Mouse (Mus musculus) stomach, embryonic 15.5 days (tissue): Measurements from ENCODE around the gene Gcnt3. TPM values are rescaled to one million over a fixed set of nuclear protein-coding genes. Genes with fewer than 3 reads are reported as not detected.

ENCODE experiments used
- ATAC-seq: fragments of 200-750 bp; cut with Nextera tagmentation; 2 replicates; pipeline ENCODE4 v1.8.0; 2017; ENCODE audit warnings: low read depth, moderate number of reproducible peaks, moderate TSS enrichment; ENCODE audit not compliant: insufficient read depth, low FRiP score
- H3K27ac ChIP-seq: fragments of 300-500 bp; sonication (generic); 2 replicates; pipeline ENCODE4 v1.5.1; 2015; ENCODE audit warnings: mild to moderate bottlenecking, inconsistent platforms
- H3K27me3 ChIP-seq: fragments of 300-500 bp; sonication (generic); replicated peaks from 2 replicates; pipeline ENCODE4 v1.6.1; 2015; ENCODE audit warnings: inconsistent platforms
- H3K36me3 ChIP-seq: fragments of 300-500 bp; sonication (generic); 2 replicates; pipeline ENCODE4 v1.6.1; 2015; ENCODE audit warnings: inconsistent platforms
- H3K4me1 ChIP-seq: fragments of 300-500 bp; sonication (generic); 2 replicates; pipeline ENCODE4 v1.6.1; 2015; ENCODE audit warnings: inconsistent platforms
- H3K4me2 ChIP-seq: fragments of 300-500 bp; sonication (generic); 2 replicates; pipeline ENCODE4 v1.6.1; 2015; ENCODE audit warnings: mild to moderate bottlenecking, inconsistent platforms
- H3K4me3 ChIP-seq: fragments of 300-500 bp; sonication (generic); replicated peaks from 2 replicates; pipeline ENCODE4 v1.5.1; 2015; ENCODE audit warnings: inconsistent platforms
- H3K9ac ChIP-seq: fragments of 300-500 bp; sonication (generic); 2 replicates; pipeline ENCODE4 v1.6.1; 2015; ENCODE audit warnings: inconsistent platforms
- H3K9me3 ChIP-seq: fragments of 300-500 bp; sonication (generic); 2 replicates; pipeline ENCODE4 v1.6.1; 2016; ENCODE audit warnings: inconsistent platforms
- WGBS: fragments of 180-500 bp; shearing (Covaris S2); methylation state at CpG from one replicate; pipeline ENCODE4 v1.1.7; 2015; 5-methylcytosine and 5-hydroxymethylcytosine counted together
- polyA plus RNA-seq: library from polyadenylated mRNA; unstranded; fragments of >200 nt; fragmentation: Nextera tagmentation; extraction: Ambion mirVana; gene quantifications from 2 replicates; pipeline ENCODE4 v1.2.1, GENCODE M21; 2015

Gcnt3 gene
- polyA plus RNA-seq, 1 experiment from 2014 or later, result 12.0 TPM

DNA sequence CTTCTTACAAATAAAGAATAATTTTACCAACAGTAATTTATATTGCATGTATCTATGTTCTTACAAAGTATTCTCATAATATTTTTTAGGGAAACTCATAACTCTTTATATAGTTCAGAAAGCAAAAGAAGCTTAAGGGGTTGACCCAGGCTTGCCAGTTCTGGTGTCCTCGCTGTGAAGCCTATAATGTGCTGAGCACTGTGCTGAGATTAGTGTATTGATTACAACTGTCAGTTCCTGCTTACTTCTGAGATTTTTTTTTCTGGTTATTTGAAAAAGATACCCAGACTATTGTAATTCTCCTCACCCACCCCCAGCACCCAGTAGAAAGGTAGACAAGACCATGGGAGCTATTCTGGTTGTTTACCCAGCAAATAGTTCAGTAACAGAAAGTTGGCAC, 44.4 kb downstream of the Gcnt3 start:
- Histone ChIP-seq H3K4me3 (no peak overlapping the region), H3K27me3 (no peaks in the 10 kb centered on the region), H3K36me3 (peaks cover 11% of the 10 kb centered on the region), H3K4me1 (peaks cover 29% of the 10 kb centered on the region), H3K9me3 (no peaks in the 10 kb centered on the region), H3K27ac (peak overlapping the region; percentile 68), H3K9ac (no peak overlapping the region), H3K4me2 (peak overlapping the region; percentile 37; the same call in 1 of the 2 replicates)
- ATAC-seq, result no peak
- 45% methylated on average over 1 of the region's 1 CpGs for WGBS

DNA sequence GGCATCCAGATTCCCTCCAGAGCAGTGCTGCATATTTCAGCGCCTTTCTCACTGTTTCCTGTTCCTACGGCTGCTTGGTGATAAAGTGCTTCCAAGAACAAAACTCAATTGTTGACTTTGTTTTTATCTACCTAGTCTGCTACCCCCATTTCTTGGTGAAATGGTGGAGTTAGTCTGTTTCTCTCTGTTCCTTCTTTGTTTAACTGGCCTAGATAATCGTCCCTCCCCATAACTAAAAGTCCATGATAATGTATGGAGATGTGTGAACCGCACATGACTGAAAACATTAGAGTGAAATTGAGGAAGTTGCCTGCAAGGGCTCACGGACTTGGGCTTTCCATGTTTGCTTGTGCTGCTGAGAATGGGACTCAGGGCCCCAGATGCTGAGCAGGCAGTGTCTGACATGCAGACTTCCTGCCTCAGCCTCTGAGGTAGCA, 45.0 kb downstream of the Gcnt3 start:
- peak overlapping the region; percentile 37 for H3K4me2 ChIP-seq
- H3K36me3 ChIP-seq, result peaks cover 8% of the 10 kb centered on the region; the same call in 1 of the 2 replicates
- H3K27me3 ChIP-seq, result no peaks in the 10 kb centered on the region
- H3K27ac ChIP-seq, result peak overlapping the region; percentile 68
- no peak overlapping the region for H3K4me3 ChIP-seq
- WGBS, result 51% methylated on average over 5 of the region's 5 CpGs
- H3K9me3 ChIP-seq, result no peaks in the 10 kb centered on the region
- peaks cover 29% of the 10 kb centered on the region for H3K4me1 ChIP-seq
- no peak overlapping the region for H3K9ac ChIP-seq
- ATAC-seq, result no peak

DNA sequence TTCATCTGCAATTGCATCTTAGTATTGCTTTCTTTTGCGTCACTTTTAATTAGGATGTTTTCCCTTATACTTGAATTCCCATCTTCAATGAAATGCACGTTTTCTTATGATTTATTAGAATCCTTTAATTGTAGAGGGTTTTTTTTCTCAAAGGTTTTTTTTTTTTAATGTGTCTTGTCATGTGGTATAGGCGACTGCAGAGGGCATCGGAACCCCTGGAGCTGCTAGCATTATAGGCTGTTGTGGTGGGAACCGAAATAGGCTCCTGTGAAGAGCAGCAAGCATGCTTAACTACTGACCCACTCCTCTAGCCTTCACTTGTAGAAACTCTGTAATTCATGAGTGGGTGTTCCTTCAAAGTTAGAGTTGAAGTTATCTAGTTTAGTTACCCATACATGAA, 47.5 kb downstream of the Gcnt3 start:
- ATAC-seq, result no peak
- peak overlapping the region; percentile 99; the same call in 1 of the 2 replicates for H3K9ac ChIP-seq
- H3K4me3 ChIP-seq, result peak overlapping the region; percentile 83
- H3K4me1 ChIP-seq, result peaks cover 29% of the 10 kb centered on the region
- H3K27me3 ChIP-seq, result no peaks in the 10 kb centered on the region
- 13% methylated on average over 5 of the region's 5 CpGs for WGBS
- no peaks in the 10 kb centered on the region for H3K36me3 ChIP-seq
- H3K4me2 ChIP-seq, result peak overlapping the region; percentile 60
- H3K9me3 ChIP-seq, result no peaks in the 10 kb centered on the region
- H3K27ac ChIP-seq, result no peak overlapping the region

DNA sequence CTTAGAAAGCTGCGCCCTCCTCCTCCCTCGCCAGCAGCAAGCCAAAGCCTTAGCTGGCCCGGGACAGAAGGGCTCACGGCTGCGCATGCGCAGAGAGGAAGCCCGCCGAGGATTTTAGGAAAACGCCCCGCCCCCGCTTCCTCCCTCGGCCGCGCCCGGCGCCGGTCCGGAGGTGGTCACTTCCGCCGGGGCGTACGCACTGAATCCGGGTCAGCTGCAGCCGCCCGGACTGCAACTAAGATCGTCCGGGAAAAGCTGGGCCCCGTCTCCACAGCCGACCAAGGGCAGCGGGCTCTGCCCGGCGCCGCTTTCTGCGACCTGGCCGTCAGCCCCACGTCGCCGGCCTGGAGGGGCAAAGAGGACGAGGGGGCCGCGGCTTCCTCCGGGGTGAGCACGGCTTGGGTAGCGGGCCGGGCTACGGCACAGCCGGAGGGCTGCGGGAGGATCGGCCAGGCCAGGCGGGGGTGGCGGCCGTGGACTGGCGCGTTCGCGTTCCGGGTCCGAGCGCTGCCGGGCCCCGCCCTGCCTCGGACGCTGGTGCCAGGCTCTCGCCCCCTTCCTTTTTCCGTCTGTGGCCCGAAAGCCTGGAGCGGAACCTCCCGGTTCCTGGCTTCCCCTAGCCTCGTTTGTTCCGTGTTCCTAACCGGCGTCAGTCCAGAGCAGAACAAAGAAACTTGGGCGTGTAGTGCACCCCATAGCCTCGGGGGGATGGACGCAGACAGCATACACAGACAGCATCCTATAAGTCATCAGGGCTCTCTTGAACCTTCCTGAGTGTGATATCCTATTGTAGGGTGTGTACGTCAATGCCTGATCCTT, 48.4 kb downstream of the Gcnt3 start, which contains the start of gene Bnip2:
TSS of gene Bnip2 (plus strand) at position 164 of the 819 bp plus-strand sequence.
- ATAC-seq, result peak; percentile 93
- no peaks in the 10 kb centered on the region for H3K36me3 ChIP-seq
- under 1% methylated on average over 75 of the region's 76 CpGs for WGBS
- H3K4me3 ChIP-seq, result peak within 1 kb of the TSS; percentile 83
- H3K27ac ChIP-seq, result peak within 1 kb of the TSS; percentile 95
- no peaks in the 10 kb centered on the region for H3K27me3 ChIP-seq
- H3K9ac ChIP-seq, result peak within 1 kb of the TSS; percentile 99
- no peaks in the 10 kb centered on the region for H3K9me3 ChIP-seq
- peaks cover 29% of the 10 kb centered on the region for H3K4me1 ChIP-seq
- H3K4me2 ChIP-seq, result peak within 1 kb of the TSS; percentile 60

DNA sequence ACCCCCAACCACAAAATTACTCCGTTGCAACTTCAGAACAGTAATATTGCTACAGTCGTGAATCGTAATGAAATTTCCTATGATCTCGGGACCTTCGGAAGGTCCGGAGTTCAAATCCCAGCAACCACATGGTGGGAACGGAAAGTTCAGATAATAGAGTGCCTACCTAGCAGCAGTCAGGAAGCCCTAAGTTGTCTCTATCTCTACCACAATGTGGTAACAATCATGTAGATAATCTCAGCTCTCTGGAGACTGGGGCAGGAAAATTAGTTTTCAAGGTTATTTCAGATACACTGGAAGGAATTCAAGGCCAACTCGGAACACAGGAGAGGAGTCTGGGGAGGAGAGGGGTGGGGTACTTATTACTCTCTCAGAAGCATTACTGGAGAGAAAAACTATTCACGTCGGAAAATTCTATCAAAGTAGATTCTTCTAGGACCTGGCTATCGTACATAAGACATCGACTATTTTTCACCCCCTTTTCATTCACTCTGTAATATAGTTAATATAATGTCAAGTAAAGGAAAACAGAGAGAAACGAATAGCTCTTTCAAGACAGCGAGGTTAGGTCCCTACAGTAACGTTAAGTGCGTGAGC, 49.1 kb downstream of the Gcnt3 start:
- peak overlapping the region; percentile 51 for H3K4me2 ChIP-seq
- no peaks in the 10 kb centered on the region for H3K36me3 ChIP-seq
- no peaks in the 10 kb centered on the region for H3K27me3 ChIP-seq
- no peaks in the 10 kb centered on the region for H3K9me3 ChIP-seq
- no peak overlapping the region for H3K9ac ChIP-seq
- peaks cover 29% of the 10 kb centered on the region for H3K4me1 ChIP-seq
- peak overlapping the region; percentile 95 for H3K27ac ChIP-seq
- WGBS, result 34% methylated on average over 16 of the region's 16 CpGs
- H3K4me3 ChIP-seq, result peak overlapping the region; percentile 83
- no peak; the same call in 1 of the 2 replicates for ATAC-seq

DNA sequence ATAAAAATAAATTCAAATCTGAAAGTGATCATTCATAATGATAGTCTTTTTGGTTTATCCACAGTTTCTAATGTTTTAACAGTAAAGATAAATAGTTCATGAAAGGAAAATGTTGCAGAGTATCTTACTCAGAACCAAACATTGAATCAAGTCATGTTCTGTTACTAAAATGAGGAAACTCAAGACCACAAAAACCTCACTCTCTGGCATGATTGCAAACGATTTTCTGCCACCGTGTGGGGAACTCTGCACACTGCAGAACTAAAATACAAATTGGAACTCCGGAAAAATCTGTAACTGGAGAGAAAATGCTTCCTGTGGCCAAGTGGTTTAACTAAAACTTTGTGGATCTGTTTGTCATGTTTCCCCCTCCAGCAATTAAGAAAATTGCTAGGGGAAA, 50.3 kb downstream of the Gcnt3 start:
- H3K9ac ChIP-seq, result no peak overlapping the region
- no peak overlapping the region for H3K4me3 ChIP-seq
- H3K9me3 ChIP-seq, result no peaks in the 10 kb centered on the region
- no peak for ATAC-seq
- under 1% methylated on average over 3 of the region's 3 CpGs for WGBS
- no peaks in the 10 kb centered on the region for H3K36me3 ChIP-seq
- H3K4me2 ChIP-seq, result no peak overlapping the region
- no peaks in the 10 kb centered on the region for H3K27me3 ChIP-seq
- H3K4me1 ChIP-seq, result peaks cover 22% of the 10 kb centered on the region
- H3K27ac ChIP-seq, result no peak overlapping the region

DNA sequence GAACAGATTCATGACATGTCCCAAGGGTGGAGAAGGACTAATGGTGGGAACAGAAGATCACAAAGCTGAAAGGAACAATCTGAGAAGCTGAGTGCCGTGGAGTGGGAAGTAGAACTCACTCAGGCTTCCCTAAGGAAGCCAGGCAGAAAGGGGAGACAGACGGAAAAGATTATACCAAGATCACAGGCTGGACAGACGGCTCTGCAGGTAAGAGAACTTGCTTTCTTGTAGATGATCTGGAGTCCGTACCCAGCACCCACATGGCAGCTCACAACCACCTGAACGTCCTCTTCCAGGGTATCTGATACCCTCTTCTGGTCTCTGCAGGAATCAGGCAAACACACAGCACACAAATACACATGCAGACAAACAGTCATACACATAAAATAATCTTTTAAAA, 51.3 kb downstream of the Gcnt3 start:
- no peak overlapping the region for H3K9ac ChIP-seq
- H3K4me3 ChIP-seq, result no peak overlapping the region
- no peak for ATAC-seq
- peaks cover 12% of the 10 kb centered on the region for H3K4me1 ChIP-seq
- no peak overlapping the region for H3K27ac ChIP-seq
- no peaks in the 10 kb centered on the region for H3K36me3 ChIP-seq
- 80% methylated on average over 5 of the region's 5 CpGs for WGBS
- H3K27me3 ChIP-seq, result no peaks in the 10 kb centered on the region
- no peaks in the 10 kb centered on the region for H3K9me3 ChIP-seq
- H3K4me2 ChIP-seq, result no peak overlapping the region

DNA sequence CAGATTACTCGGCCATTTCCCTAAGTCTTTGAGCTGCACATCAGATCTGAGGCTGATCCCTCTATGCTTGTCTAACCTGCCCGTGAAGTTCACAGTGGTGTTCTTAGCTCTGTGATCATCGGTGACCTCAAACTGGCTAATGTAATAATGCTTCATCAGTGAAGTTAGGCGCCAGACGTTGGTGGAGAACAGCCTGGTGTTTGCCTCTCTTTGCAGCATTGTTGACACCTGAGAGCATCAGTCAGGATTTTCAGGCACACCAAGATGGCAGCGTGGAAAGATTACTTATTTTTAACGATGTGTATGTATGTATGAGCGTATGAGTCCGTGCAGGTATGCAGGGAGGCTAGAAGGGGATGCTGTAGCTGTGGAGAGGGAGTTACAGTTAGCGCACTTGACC, 51.8 kb downstream of the Gcnt3 start:
- H3K4me2 ChIP-seq, result no peak overlapping the region
- H3K9me3 ChIP-seq, result no peaks in the 10 kb centered on the region
- H3K27ac ChIP-seq, result no peak overlapping the region
- H3K4me3 ChIP-seq, result no peak overlapping the region
- no peak overlapping the region for H3K9ac ChIP-seq
- no peak for ATAC-seq
- peaks cover 7% of the 10 kb centered on the region for H3K4me1 ChIP-seq
- no peaks in the 10 kb centered on the region for H3K36me3 ChIP-seq
- H3K27me3 ChIP-seq, result no peaks in the 10 kb centered on the region
- WGBS, result 73% methylated on average over 10 of the region's 10 CpGs

DNA sequence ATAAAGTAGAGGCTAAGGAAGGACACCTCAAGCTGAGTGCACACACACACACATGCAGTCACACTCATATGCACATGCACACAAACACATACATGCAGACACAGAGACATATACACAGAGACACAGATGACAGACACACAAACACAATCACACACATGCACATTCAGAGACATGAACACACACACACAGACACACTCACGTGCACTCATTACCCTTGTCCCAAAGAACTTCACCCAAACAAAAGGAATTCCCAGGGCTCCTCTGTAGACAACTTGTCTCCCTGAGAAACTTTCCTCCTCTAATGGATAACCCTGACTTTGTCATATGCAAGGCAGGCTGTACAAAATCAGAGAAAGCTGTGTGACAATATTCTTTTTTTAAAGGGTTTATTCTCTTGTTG, 52.4 kb downstream of the Gcnt3 start:
- Histone ChIP-seq H3K4me1 (peaks cover 2% of the 10 kb centered on the region), H3K9ac (no peak overlapping the region), H3K36me3 (no peaks in the 10 kb centered on the region), H3K4me2 (no peak overlapping the region), H3K4me3 (no peak overlapping the region), H3K27me3 (no peaks in the 10 kb centered on the region), H3K9me3 (no peaks in the 10 kb centered on the region), H3K27ac (no peak overlapping the region)
- ATAC-seq, result no peak
- WGBS, result 64% methylated on average over 1 of the region's 1 CpGs

Other genes starting within 250 kb of the Gcnt3 start
- gene Bnip2, start 48.6 kb downstream of the Gcnt3 start, polyA plus RNA-seq, result 93.5 and 98.9 TPM in 2 replicates
- 197 and 205 TPM in 2 replicates for gene Gtf2a2, start 25.5 kb downstream of the Gcnt3 start, polyA plus RNA-seq
- gene Fam81a, start 104.5 kb upstream of the Gcnt3 start, polyA plus RNA-seq, result 16.2 and 16.7 TPM in 2 replicates
- 24.2 and 28.2 TPM in 2 replicates for gene Myo1e, start 169.3 kb upstream of the Gcnt3 start, polyA plus RNA-seq